Mouse (Mus musculus) heart, embryonic 14.5 days (tissue): ENCODE measurements around the gene Nsun2. TPM values are rescaled to one million over a fixed set of nuclear protein-coding genes. Genes with fewer than 3 reads are reported as not detected.

Experiments used
- ATAC-seq: fragments of 200-750 bp; cut with Nextera tagmentation; 2 replicates; pipeline ENCODE4 v1.8.0; 2017; ENCODE audit warnings: low read depth, moderate TSS enrichment; ENCODE audit not compliant: insufficient number of reproducible peaks, insufficient read depth, low FRiP score
- H3K27ac ChIP-seq, 2 experiments: fragments of 200-500 bp in 1 of 2; fragments of 300-500 bp in 1 of 2; sonication (generic) in 1 of 2; replicated peaks in 1 of 2; 2 replicates each; pipeline ENCODE4 v1.5.1; 2012 to 2014; ENCODE audit warnings: low read depth in 2 of 2, low read length in 2 of 2, control low read depth in 1 of 2, mild to moderate bottlenecking in 1 of 2, mixed read lengths in 1 of 2; ENCODE audit not compliant: control insufficient read depth in 1 of 2, insufficient read depth in 1 of 2
- H3K27me3 ChIP-seq: fragments of 300-500 bp; sonication (generic); 2 replicates; pipeline ENCODE4 v1.6.1; 2014; ENCODE audit warnings: mild to moderate bottlenecking, low read length, control low read depth; ENCODE audit not compliant: control insufficient read depth, insufficient read depth
- H3K36me3 ChIP-seq: fragments of 300-500 bp; sonication (generic); 2 replicates; pipeline ENCODE4 v1.6.1; 2014; ENCODE audit warnings: mild to moderate bottlenecking, control low read depth, low read length, mixed read lengths; ENCODE audit not compliant: control insufficient read depth, insufficient read depth
- H3K4me1 ChIP-seq, 2 experiments: fragments of 200-500 bp in 1 of 2; fragments of 300-500 bp in 1 of 2; sonication (generic) in 1 of 2; 2 replicates each; pipeline ENCODE4 v1.6.1; 2012 to 2014; ENCODE audit warnings: low read length in 2 of 2, control low read depth in 1 of 2, mixed read lengths in 1 of 2; ENCODE audit not compliant: control insufficient read depth in 2 of 2, insufficient read depth in 2 of 2
- H3K4me2 ChIP-seq: fragments of 300-500 bp; sonication (generic); 2 replicates; pipeline ENCODE4 v1.6.1; 2014; ENCODE audit warnings: mild to moderate bottlenecking, low read length
- H3K4me3 ChIP-seq, 2 experiments: fragments of 200-500 bp in 1 of 2; fragments of 300-500 bp in 1 of 2; sonication (generic) in 1 of 2; 2 replicates each; pipeline ENCODE4 v1.5.1; 2012 to 2014; ENCODE audit warnings: low read length in 2 of 2, mild to moderate bottlenecking in 2 of 2, control low read depth in 1 of 2, low read depth in 1 of 2, moderate library complexity in 1 of 2; ENCODE audit not compliant: control insufficient read depth in 1 of 2, insufficient read depth in 1 of 2
- H3K9ac ChIP-seq: fragments of 300-500 bp; sonication (generic); 2 replicates; pipeline ENCODE4 v1.6.1; 2014; ENCODE audit warnings: mild to moderate bottlenecking, low read length
- H3K9me3 ChIP-seq: fragments of 300-500 bp; sonication (generic); 2 replicates; pipeline ENCODE4 v1.6.1; 2016; ENCODE audit warnings: low read length, control low read depth; ENCODE audit not compliant: control insufficient read depth
- WGBS: fragments of 180-500 bp; shearing (Covaris S2); extraction: QIAGEN DNeasy Blood & Tissue Kit; methylation state at CpG from one replicate; pipeline ENCODE4 v1.1.7; 2014; 5-methylcytosine and 5-hydroxymethylcytosine counted together
- polyA plus RNA-seq: library from polyadenylated mRNA; unstranded; fragments of >200 nt; fragmentation: Nextera tagmentation; extraction: Ambion mirVana; gene quantifications from 2 replicates; pipeline ENCODE4 v1.2.1, GENCODE M21; 2014

Gene Nsun2
- polyA plus RNA-seq, 1 experiment from 2014 or later: 64.2 TPM

GRCm38 (mm10) chr13:69492876-69493463, 40.6 kb upstream of the Nsun2 start:
- Histone ChIP-seq H3K9me3 (no peaks in the 10 kb centered on the region), H3K27me3 (peaks cover 12% of the 10 kb centered on the region; the same call in 1 of the 2 replicates), H3K4me2 (no peak overlapping the region), H3K27ac (no peak overlapping the region), H3K4me1 (peaks cover 16 to 17% of the 10 kb centered on the region in 2 experiments), H3K36me3 (peaks cover 26% of the 10 kb centered on the region), H3K4me3 (no peak overlapping the region), H3K9ac (no peak overlapping the region)
- 29% methylated on average over 7 of the region's 7 CpGs for WGBS
- ATAC-seq: no peak

GRCm38 (mm10) chr13:69498276-69498675, 35.3 kb upstream of the Nsun2 start:
- peak; percentile 79 for ATAC-seq
- Histone ChIP-seq H3K4me1 (peaks cover 7 to 10% of the 10 kb centered on the region in 2 experiments; a peak in 3 of 4 replicates), H3K27ac (peak overlapping the region; percentile 91 to 92), H3K9ac (no peak overlapping the region), H3K4me2 (no peak overlapping the region), H3K4me3 (no peak overlapping the region), H3K36me3 (peaks cover 79% of the 10 kb centered on the region), H3K27me3 (no peaks in the 10 kb centered on the region), H3K9me3 (no peaks in the 10 kb centered on the region)
- 36% methylated on average over 5 of the region's 5 CpGs for WGBS

- Histone ChIP-seq H3K4me3 (no peak overlapping the region), H3K27ac (no peak overlapping the region), H3K4me2 (no peak overlapping the region), H3K9me3 (no peaks in the 10 kb centered on the region), H3K36me3 (peaks cover 98% of the 10 kb centered on the region), H3K4me1 (peaks cover 10 to 13% of the 10 kb centered on the region in 2 experiments; a peak in 3 of 4 replicates), H3K27me3 (no peaks in the 10 kb centered on the region), H3K9ac (no peak overlapping the region)
- 90% methylated on average over 14 of the region's 14 CpGs for WGBS
- ATAC-seq: no peak
These were observed 31.3 kb upstream of the Nsun2 start for GRCm38 (mm10) chr13:69502157-69502750.

- 60% methylated on average over 5 of the region's 5 CpGs for WGBS
- H3K36me3 ChIP-seq: peaks cover 98% of the 10 kb centered on the region
- no peak overlapping the region for H3K4me3 ChIP-seq
- H3K27me3 ChIP-seq: no peaks in the 10 kb centered on the region
- no peak overlapping the region for H3K27ac ChIP-seq
- no peak overlapping the region for H3K9ac ChIP-seq
- H3K4me1 ChIP-seq: peaks cover 8 to 9% of the 10 kb centered on the region in 2 experiments; a peak in 3 of 4 replicates
- no peak for ATAC-seq
- no peaks in the 10 kb centered on the region for H3K9me3 ChIP-seq
- H3K4me2 ChIP-seq: no peak overlapping the region
These were observed 30.7 kb upstream of the Nsun2 start for GRCm38 (mm10) chr13:69502863-69503262.

GRCm38 (mm10) chr13:69506341-69507086, 27.0 kb upstream of the Nsun2 start:
- H3K27me3 ChIP-seq: no peaks in the 10 kb centered on the region
- H3K4me2 ChIP-seq: no peak overlapping the region
- no peak for ATAC-seq
- peaks cover 92% of the 10 kb centered on the region for H3K36me3 ChIP-seq
- H3K9ac ChIP-seq: no peak overlapping the region
- WGBS: 62% methylated on average over 12 of the region's 12 CpGs
- peaks cover 0 to 6% of the 10 kb centered on the region in 2 experiments; a peak in 1 of 4 replicates for H3K4me1 ChIP-seq
- H3K27ac ChIP-seq: no peak overlapping the region
- no peaks in the 10 kb centered on the region for H3K9me3 ChIP-seq
- H3K4me3 ChIP-seq: no peak overlapping the region

- H3K4me1 ChIP-seq: peaks cover 0 to 6% of the 10 kb centered on the region in 2 experiments; a peak in 1 of 4 replicates
- 94% methylated on average over 3 of the region's 3 CpGs for WGBS
These were observed 25.9 kb upstream of the Nsun2 start for GRCm38 (mm10) chr13:69507666-69508065.

GRCm38 (mm10) chr13:69509391-69510244, 23.9 kb upstream of the Nsun2 start:
- WGBS: 71% methylated on average over 9 of the region's 9 CpGs
- H3K27ac ChIP-seq: 0 out of 4 replicates have a peak overlapping the region, but pooled peaks of 1 of the 2 experiments have one; percentile 3
- no peak overlapping the region for H3K4me3 ChIP-seq
- ATAC-seq: no peak
- H3K4me2 ChIP-seq: no peak overlapping the region
- H3K9ac ChIP-seq: no peak overlapping the region
- H3K36me3 ChIP-seq: peaks cover 78% of the 10 kb centered on the region
- H3K9me3 ChIP-seq: no peaks in the 10 kb centered on the region
- H3K4me1 ChIP-seq: peaks cover 0 to 6% of the 10 kb centered on the region in 2 experiments; a peak in 1 of 4 replicates
- no peaks in the 10 kb centered on the region for H3K27me3 ChIP-seq

More at GRCm38 (mm10) chr13:69507666-69508065, 25.9 kb upstream of the Nsun2 start:
- Histone ChIP-seq H3K9me3 (no peaks in the 10 kb centered on the region), H3K27me3 (no peaks in the 10 kb centered on the region), H3K9ac (no peak overlapping the region), H3K27ac (no peak overlapping the region), H3K4me3 (no peak overlapping the region), H3K36me3 (peaks cover 92% of the 10 kb centered on the region), H3K4me2 (no peak overlapping the region)
- ATAC-seq: no peak
